Mouse (Mus musculus): Measurements from ENCODE around the gene Lrrc4b.

GRCm38 (mm10) chr7:44471880-44472557, 43.2 kb downstream of the Lrrc4b start:
- no peak for TF ChIP-seq CTCF (IDR thresholded peaks at IDR 0.05; ENCODE audit: low read depth, low read length)
- TF ChIP-seq POLR2A (IDR thresholded peaks at IDR 0.05; ENCODE audit: borderline replicate concordance, low read depth, low read length) = no peak

Measured in bone marrow macrophage, adult 2 months (primary cell).